Mouse (Mus musculus) bone marrow macrophage, adult 2 months (primary cell): ENCODE measurements at regions not wholly inside any gene's neighbourhood (a gene's known extent, or its start where the extent isn't known, plus 50 kb on each side); places are given as distances from the start of the nearest gene placed in this dataset.

Experiments
- CTCF ChIP-seq: IDR thresholded peaks from 2 replicates; pipeline ENCODE4 v1.5.1; 2012; ENCODE audit warnings: low read depth, mild to moderate bottlenecking, low read length, moderate library complexity
- POLR2A ChIP-seq: IDR thresholded peaks from 2 replicates; pipeline ENCODE4 v1.6.1; 2012; ENCODE audit warnings: mild to moderate bottlenecking, low read depth, low read length, borderline replicate concordance

- TF ChIP-seq CTCF: no peak
- no peak for TF ChIP-seq POLR2A
These were observed 1261.0 kb upstream of the A1bg start for GRCm38 (mm10) chr15:62183803-62184202.
